Mouse (Mus musculus): ENCODE results near the gene Prkag2. TPM values are rescaled to one million over a fixed set of nuclear protein-coding genes. Genes with fewer than 3 reads are reported as not detected.
A peak's percentile ranks its signal among the peaks of the same experiment; 100 is the strongest.

Prkag2 gene
- polyA plus RNA-seq, 1 experiment from 2014 or later, result 7.2 TPM

GRCm38 (mm10) chr5:25101126-25101523 is 683 bp upstream of the Prkag2 start:
- peak overlapping the region; percentile 52 for H3K4me3 ChIP-seq
- no peaks in the 10 kb centered on the region for H3K9me3 ChIP-seq (replicated peaks)
- peak overlapping the region; percentile 72 for H3K4me2 ChIP-seq
- ATAC-seq, result peak; percentile 34
- peaks cover 3% of the 10 kb centered on the region; the same call in 1 of the 2 replicates for H3K4me1 ChIP-seq
- no peak overlapping the region for H3K27ac ChIP-seq
- H3K36me3 ChIP-seq, result no peaks in the 10 kb centered on the region
- H3K9ac ChIP-seq, result peak overlapping the region; percentile 43; the same call in 1 of the 2 replicates
- WGBS (ENCODE audit: insufficient replicate concordance), result under 1% methylated on average over 25 of the region's 25 CpGs
- peaks cover 59% of the 10 kb centered on the region for H3K27me3 ChIP-seq (replicated peaks)

- Histone ChIP-seq H3K27ac (no peak overlapping the region), H3K9ac (peak overlapping the region; percentile 43), H3K4me1 (peaks cover 3% of the 10 kb centered on the region; the same call in 1 of the 2 replicates), H3K4me2 (peak overlapping the region; percentile 72), H3K9me3 (replicated peaks) (no peaks in the 10 kb centered on the region), H3K36me3 (no peaks in the 10 kb centered on the region), H3K27me3 (replicated peaks) (peaks cover 59% of the 10 kb centered on the region), H3K4me3 (peak overlapping the region; percentile 52)
- ATAC-seq, result no peak
- 1% methylated on average over 26 of the region's 26 CpGs for WGBS (ENCODE audit: insufficient replicate concordance)
Observed at GRCm38 (mm10) chr5:25100157-25100515, 306 bp downstream of the Prkag2 start.

DNA sequence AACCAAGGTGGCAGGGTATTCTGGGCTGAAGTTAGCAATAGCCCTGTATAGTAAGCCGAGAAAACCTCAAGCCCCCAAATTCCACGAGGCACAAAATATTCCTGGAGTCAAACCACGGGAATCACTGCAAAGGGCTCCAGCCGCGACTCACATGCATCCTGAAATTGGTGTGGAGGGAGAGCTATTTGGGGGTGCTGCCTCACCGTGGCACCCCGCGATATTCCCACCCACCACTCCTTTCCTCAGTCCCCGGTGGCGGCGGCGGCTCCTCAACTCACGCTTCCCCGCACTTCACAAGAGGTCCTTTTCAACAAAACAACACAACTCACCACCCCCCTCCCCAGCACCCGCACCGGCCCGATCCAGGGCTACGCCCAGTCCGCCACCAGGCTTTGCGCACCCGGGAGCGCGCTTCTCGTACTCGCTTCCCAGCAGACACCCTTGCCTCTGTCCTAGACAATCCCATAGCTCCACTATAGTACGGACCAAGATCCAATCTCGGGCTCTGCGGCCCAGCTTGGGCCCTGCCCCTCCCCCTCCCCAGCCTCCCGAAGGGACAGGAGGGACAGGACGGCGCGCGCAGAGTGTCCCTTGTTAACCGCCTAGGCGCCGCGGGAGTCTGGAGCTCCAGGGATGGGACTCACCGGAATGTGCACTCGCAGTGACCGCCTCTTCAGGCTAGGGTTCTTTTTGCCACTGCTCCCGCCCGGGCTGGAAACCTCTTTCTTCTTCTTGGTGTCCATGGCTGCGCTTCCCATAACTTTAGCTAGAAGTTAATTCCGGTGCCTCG is 880 bp downstream of the Prkag2 start:
- 1% methylated on average over 45 of the region's 45 CpGs for WGBS (ENCODE audit: insufficient replicate concordance)

DNA sequence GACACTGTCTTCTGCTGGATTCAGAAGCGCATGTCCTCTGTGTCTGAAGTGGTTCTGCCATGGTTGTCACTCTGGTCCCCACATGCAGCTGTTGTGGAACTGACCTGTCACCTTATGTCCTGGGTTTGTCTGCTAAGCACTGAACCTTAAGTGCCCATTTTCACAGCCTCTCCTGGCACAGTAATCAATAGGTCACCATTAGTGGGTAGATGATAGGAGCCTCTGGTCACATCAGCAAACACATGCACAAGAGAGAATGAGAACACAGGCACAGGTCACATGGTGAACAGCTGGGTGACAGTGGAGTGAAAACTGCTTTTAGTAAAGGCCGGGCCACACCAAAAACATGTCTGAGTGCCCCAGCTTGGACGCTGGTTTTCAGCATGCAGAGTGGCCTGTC is 2.6 kb downstream of the Prkag2 start:
- Histone ChIP-seq H3K36me3 (no peaks in the 10 kb centered on the region), H3K9ac (no peak overlapping the region), H3K9me3 (replicated peaks) (no peaks in the 10 kb centered on the region), H3K4me1 (peaks cover 3% of the 10 kb centered on the region; the same call in 1 of the 2 replicates), H3K4me2 (no peak overlapping the region), H3K27me3 (replicated peaks) (peaks cover 59% of the 10 kb centered on the region), H3K4me3 (no peak overlapping the region), H3K27ac (no peak overlapping the region)
- no peak for ATAC-seq
- 52% methylated on average over 3 of the region's 3 CpGs for WGBS (ENCODE audit: insufficient replicate concordance)

More for the DNA sequence above, 880 bp downstream of the Prkag2 start:
- peak overlapping the region; percentile 23 for H3K9ac ChIP-seq
- peak overlapping the region; percentile 72 for H3K4me2 ChIP-seq
- H3K36me3 ChIP-seq, result no peaks in the 10 kb centered on the region
- peaks cover 3% of the 10 kb centered on the region; the same call in 1 of the 2 replicates for H3K4me1 ChIP-seq
- no peak for ATAC-seq
- H3K27ac ChIP-seq, result no peak overlapping the region
- peaks cover 59% of the 10 kb centered on the region for H3K27me3 ChIP-seq (replicated peaks)
- peak overlapping the region; percentile 52 for H3K4me3 ChIP-seq
- no peaks in the 10 kb centered on the region for H3K9me3 ChIP-seq (replicated peaks)

GRCm38 (mm10) chr5:25096431-25096830 is 4.0 kb downstream of the Prkag2 start:
- peaks cover 47% of the 10 kb centered on the region for H3K27me3 ChIP-seq (replicated peaks)
- no peak overlapping the region for H3K27ac ChIP-seq
- H3K9ac ChIP-seq, result no peak overlapping the region
- H3K4me2 ChIP-seq, result no peak overlapping the region
- WGBS (ENCODE audit: insufficient replicate concordance), result 50% methylated on average over 4 of the region's 4 CpGs
- H3K4me1 ChIP-seq, result peaks cover 3% of the 10 kb centered on the region; the same call in 1 of the 2 replicates
- no peaks in the 10 kb centered on the region for H3K36me3 ChIP-seq
- no peak overlapping the region for H3K4me3 ChIP-seq
- H3K9me3 ChIP-seq (replicated peaks), result no peaks in the 10 kb centered on the region
- no peak for ATAC-seq

GRCm38 (mm10) chr5:25092630-25093245 is 7.7 kb downstream of the Prkag2 start:
- Histone ChIP-seq H3K9ac (no peak overlapping the region), H3K27ac (no peak overlapping the region), H3K9me3 (replicated peaks) (no peaks in the 10 kb centered on the region), H3K4me3 (no peak overlapping the region), H3K27me3 (replicated peaks) (peaks cover 10% of the 10 kb centered on the region), H3K4me1 (no peaks in the 10 kb centered on the region), H3K36me3 (no peaks in the 10 kb centered on the region), H3K4me2 (no peak overlapping the region)
- 58% methylated on average over 8 of the region's 8 CpGs for WGBS (ENCODE audit: insufficient replicate concordance)
- ATAC-seq, result no peak

- no peaks in the 10 kb centered on the region for H3K9me3 ChIP-seq (replicated peaks)
- ATAC-seq, result no peak
- no peak overlapping the region for H3K27ac ChIP-seq
- WGBS (ENCODE audit: insufficient replicate concordance), result 56% methylated on average over 6 of the region's 6 CpGs
- no peaks in the 10 kb centered on the region for H3K36me3 ChIP-seq
- H3K27me3 ChIP-seq (replicated peaks), result no peaks in the 10 kb centered on the region
- no peak overlapping the region for H3K9ac ChIP-seq
- H3K4me1 ChIP-seq, result 0 out of 2 replicates have a peak, but pooled peaks cover 2% of the 10 kb centered on the region
- H3K4me2 ChIP-seq, result no peak overlapping the region
- no peak overlapping the region for H3K4me3 ChIP-seq
Observed at GRCm38 (mm10) chr5:25089258-25089972, 11.0 kb downstream of the Prkag2 start.

DNA sequence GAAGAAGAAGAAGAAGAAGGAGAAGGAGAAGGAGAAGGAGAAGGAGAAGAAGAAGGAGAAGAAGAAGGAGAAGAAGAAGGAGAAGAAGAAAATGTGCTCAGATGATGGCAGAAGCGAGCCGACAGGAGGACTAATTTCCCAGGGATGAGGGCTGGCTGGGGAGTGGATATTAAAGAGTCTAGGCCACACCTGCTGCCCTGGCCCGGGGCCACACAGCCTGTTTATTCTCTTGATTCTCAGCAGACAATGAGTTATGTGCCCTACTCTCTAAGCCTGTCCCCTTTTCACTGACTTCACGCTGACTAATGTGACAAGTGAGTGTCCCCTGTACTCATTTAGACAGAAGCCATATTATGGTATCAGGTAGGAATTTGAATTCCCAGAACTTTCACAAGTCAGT is 11.8 kb downstream of the Prkag2 start:
- Histone ChIP-seq H3K4me1 (0 out of 2 replicates have a peak, but pooled peaks cover 2% of the 10 kb centered on the region), H3K9me3 (replicated peaks) (no peaks in the 10 kb centered on the region), H3K36me3 (no peaks in the 10 kb centered on the region), H3K27ac (no peak overlapping the region), H3K27me3 (replicated peaks) (no peaks in the 10 kb centered on the region), H3K4me2 (no peak overlapping the region), H3K4me3 (no peak overlapping the region), H3K9ac (no peak overlapping the region)
- ATAC-seq, result no peak
- WGBS (ENCODE audit: insufficient replicate concordance), result 64% methylated on average over 4 of the region's 4 CpGs

GRCm38 (mm10) chr5:25088111-25088510 is 12.3 kb downstream of the Prkag2 start:
- Histone ChIP-seq H3K9me3 (replicated peaks) (no peaks in the 10 kb centered on the region), H3K4me3 (no peak overlapping the region), H3K36me3 (no peaks in the 10 kb centered on the region), H3K4me1 (0 out of 2 replicates have a peak, but pooled peaks cover 2% of the 10 kb centered on the region), H3K4me2 (no peak overlapping the region), H3K9ac (no peak overlapping the region), H3K27ac (no peak overlapping the region), H3K27me3 (replicated peaks) (no peaks in the 10 kb centered on the region)
- no peak for ATAC-seq
- 65% methylated on average over 13 of the region's 13 CpGs for WGBS (ENCODE audit: insufficient replicate concordance)

GRCm38 (mm10) chr5:25087064-25087463 is 13.4 kb downstream of the Prkag2 start:
- Histone ChIP-seq H3K4me2 (no peak overlapping the region), H3K36me3 (no peaks in the 10 kb centered on the region), H3K27ac (no peak overlapping the region), H3K9me3 (replicated peaks) (no peaks in the 10 kb centered on the region), H3K4me3 (no peak overlapping the region), H3K4me1 (0 out of 2 replicates have a peak, but pooled peaks cover 2% of the 10 kb centered on the region), H3K27me3 (replicated peaks) (no peaks in the 10 kb centered on the region), H3K9ac (no peak overlapping the region)
- no peak for ATAC-seq
- WGBS (ENCODE audit: insufficient replicate concordance), result 67% methylated on average over 7 of the region's 7 CpGs

DNA sequence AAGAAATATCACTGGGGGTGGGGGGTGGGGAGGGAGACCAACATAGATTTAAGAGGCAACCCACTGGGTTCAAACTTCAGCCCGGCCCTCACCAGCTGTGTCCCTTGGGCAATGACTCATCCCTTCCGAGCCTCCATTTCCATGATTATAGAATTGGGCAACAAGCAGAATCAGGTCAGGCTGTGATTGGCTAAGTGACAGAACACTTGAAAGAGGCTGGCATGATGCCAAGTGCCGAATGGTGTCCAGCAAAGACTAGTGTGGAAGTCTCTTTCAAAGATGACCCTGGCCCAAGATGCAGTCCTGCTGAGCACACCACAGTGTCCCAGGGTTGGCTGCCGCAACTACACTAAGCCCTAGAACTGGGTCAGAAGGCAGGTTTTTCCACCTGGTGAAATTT is 14.2 kb downstream of the Prkag2 start:
- Histone ChIP-seq H3K4me1 (0 out of 2 replicates have a peak, but pooled peaks cover 2% of the 10 kb centered on the region), H3K4me2 (no peak overlapping the region), H3K9ac (no peak overlapping the region), H3K36me3 (no peaks in the 10 kb centered on the region), H3K9me3 (replicated peaks) (no peaks in the 10 kb centered on the region), H3K27ac (no peak overlapping the region), H3K4me3 (no peak overlapping the region), H3K27me3 (replicated peaks) (no peaks in the 10 kb centered on the region)
- no peak for ATAC-seq
- 64% methylated on average over 4 of the region's 4 CpGs for WGBS (ENCODE audit: insufficient replicate concordance)

GRCm38 (mm10) chr5:25085170-25085569 is 15.3 kb downstream of the Prkag2 start:
- H3K9ac ChIP-seq, result no peak overlapping the region
- no peak overlapping the region for H3K4me3 ChIP-seq
- H3K36me3 ChIP-seq, result no peaks in the 10 kb centered on the region
- 74% methylated on average over 10 of the region's 10 CpGs for WGBS (ENCODE audit: insufficient replicate concordance)
- no peak overlapping the region for H3K4me2 ChIP-seq
- no peaks in the 10 kb centered on the region for H3K9me3 ChIP-seq (replicated peaks)
- H3K27ac ChIP-seq, result no peak overlapping the region
- H3K27me3 ChIP-seq (replicated peaks), result no peaks in the 10 kb centered on the region
- ATAC-seq, result no peak
- H3K4me1 ChIP-seq, result 0 out of 2 replicates have a peak, but pooled peaks cover 2% of the 10 kb centered on the region
